Mouse (Mus musculus) ES-Bruce4 (cell line): ENCODE measurements around the gene Pi16.

Experiments
- CTCF ChIP-seq: IDR thresholded peaks from one replicate; pipeline ENCODE4 v1.8.1; 2011; ENCODE audit warnings: low read depth, low read length
- EP300 ChIP-seq: IDR thresholded peaks from 2 replicates; pipeline ENCODE4 v1.6.1; 2011; ENCODE audit warnings: low read depth, low read length; ENCODE audit not compliant: insufficient read depth

DNA sequence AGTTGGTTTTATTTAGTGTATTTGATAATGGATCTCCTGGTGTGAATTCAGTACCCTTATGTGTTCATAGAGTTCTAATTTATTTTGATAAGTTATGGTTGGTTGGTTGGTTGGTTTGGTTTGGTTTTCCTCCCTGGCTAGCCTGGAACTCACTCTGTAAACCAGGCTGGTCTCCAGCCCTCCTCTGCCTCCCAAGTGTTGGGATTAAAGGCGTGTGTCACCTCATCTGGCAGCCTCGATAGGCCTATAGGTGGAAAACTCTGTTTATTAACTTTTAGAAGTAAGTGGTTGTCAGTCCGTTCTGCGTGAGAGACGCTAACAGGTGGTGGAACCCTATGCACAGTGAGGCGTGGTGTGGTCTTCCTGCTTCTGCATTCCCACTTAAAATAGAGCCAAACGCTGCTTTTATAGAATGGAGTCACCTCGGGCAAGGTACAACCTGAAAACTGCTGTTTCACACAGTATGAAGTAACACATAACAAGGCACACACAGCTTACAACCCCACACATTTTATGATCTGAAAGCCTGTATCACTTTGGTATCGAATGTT lies 47.3 kb upstream of the Pi16 start:
- TF ChIP-seq CTCF (no peak), EP300 (no peak)
